Mouse (Mus musculus) ES-E14 (cell line): ENCODE measurements around the gene Sgk2.

Source experiments
- CHD2 ChIP-seq: IDR thresholded peaks from 2 replicates; pipeline ENCODE4 v1.6.1; 2014; ENCODE audit warnings: mild to moderate bottlenecking, low read depth, low read length, inconsistent platforms
- HCFC1 ChIP-seq: IDR thresholded peaks from 2 replicates; pipeline ENCODE4 v1.6.1; 2012; ENCODE audit warnings: low read length, inconsistent platforms, borderline replicate concordance; ENCODE audit not compliant: insufficient read depth
- MAFK ChIP-seq: IDR thresholded peaks from 2 replicates; pipeline ENCODE4 v1.6.1; 2014; ENCODE audit warnings: mild to moderate bottlenecking, low read depth, low read length, inconsistent platforms; ENCODE audit not compliant: insufficient read depth
- ZC3H11A ChIP-seq: IDR thresholded peaks from 2 replicates; pipeline ENCODE4 v1.6.1; 2012; ENCODE audit warnings: low read depth, mild to moderate bottlenecking, inconsistent platforms, low read length, borderline replicate concordance
- ZNF384 ChIP-seq: IDR thresholded peaks from 2 replicates; pipeline ENCODE4 v1.6.1; 2012; ENCODE audit warnings: low read depth, low read length, inconsistent platforms

GRCm38 (mm10) chr2:162986764-162987163 is 366 bp upstream of the Sgk2 start:
- no peak for TF ChIP-seq ZC3H11A
- no peak for TF ChIP-seq HCFC1
- no peak for TF ChIP-seq ZNF384
- no peak for TF ChIP-seq CHD2
- TF ChIP-seq MAFK: no peak
